Mouse (Mus musculus) ES-Bruce4 (cell line): ENCODE measurements around the gene Map1b.

Source experiments
- CTCF ChIP-seq: IDR thresholded peaks from one replicate; pipeline ENCODE4 v1.8.1; 2011; ENCODE audit warnings: low read depth, low read length
- POLR2A ChIP-seq: IDR thresholded peaks from one replicate; pipeline ENCODE4 v1.8.1; 2011; ENCODE audit warnings: low read length; ENCODE audit not compliant: insufficient read depth

- TF ChIP-seq POLR2A, result no peak
- no peak for TF ChIP-seq CTCF
These were observed 16.6 kb downstream of the Map1b start for GRCm38 (mm10) chr13:99499764-99500163.
